Mouse (Mus musculus) forebrain, embryonic 15.5 days (tissue): ENCODE data around the gene Pla2g7. TPM values are rescaled to one million over a fixed set of nuclear protein-coding genes. Genes with fewer than 3 reads are reported as not detected.
A peak's percentile ranks its signal among the peaks of the same experiment; 100 is the strongest.

Experiments used
- ATAC-seq: fragments of 200-750 bp; cut with Nextera tagmentation; replicated peaks from 2 replicates; pipeline ENCODE4 v1.8.0; 2017; ENCODE audit warnings: mild to moderate bottlenecking, moderate TSS enrichment, moderate library complexity
- H3K27ac ChIP-seq: fragments of 300-500 bp; sonication (generic); replicated peaks from 2 replicates; pipeline ENCODE4 v1.5.1; 2015; ENCODE audit warnings: mild to moderate bottlenecking, inconsistent platforms
- H3K27me3 ChIP-seq: fragments of 300-500 bp; sonication (generic); 2 replicates; pipeline ENCODE4 v1.6.1; 2015; ENCODE audit warnings: inconsistent platforms
- H3K36me3 ChIP-seq: fragments of 300-500 bp; sonication (generic); 2 replicates; pipeline ENCODE4 v1.6.1; 2015; ENCODE audit warnings: mild to moderate bottlenecking, inconsistent platforms
- H3K4me1 ChIP-seq: fragments of 300-500 bp; sonication (generic); 2 replicates; pipeline ENCODE4 v1.6.1; 2015; ENCODE audit warnings: inconsistent platforms
- H3K4me2 ChIP-seq: fragments of 300-500 bp; sonication (generic); replicated peaks from 2 replicates; pipeline ENCODE4 v1.6.1; 2015; ENCODE audit warnings: mild to moderate bottlenecking, inconsistent platforms
- H3K4me3 ChIP-seq: fragments of 300-500 bp; sonication (generic); 2 replicates; pipeline ENCODE4 v1.5.1; 2015; ENCODE audit warnings: mild to moderate bottlenecking, inconsistent platforms
- H3K9ac ChIP-seq: fragments of 300-500 bp; sonication (generic); replicated peaks from 2 replicates; pipeline ENCODE4 v1.6.1; 2015; ENCODE audit warnings: mild to moderate bottlenecking, inconsistent platforms
- H3K9me3 ChIP-seq: fragments of 300-500 bp; sonication (generic); 2 replicates; pipeline ENCODE4 v1.6.1; 2016; ENCODE audit warnings: inconsistent platforms
- WGBS: fragments of 180-500 bp; shearing (Covaris S2); methylation state at CpG from one replicate; pipeline ENCODE4 v1.1.7; 2015; ENCODE audit warnings: mixed read lengths; 5-methylcytosine and 5-hydroxymethylcytosine counted together
- polyA plus RNA-seq: library from polyadenylated mRNA; unstranded; fragments of >200 nt; fragmentation: Nextera tagmentation; extraction: Ambion mirVana; gene quantifications from 2 replicates; pipeline ENCODE4 v1.2.1, GENCODE M21; 2015

Pla2g7 gene
- polyA plus RNA-seq, 1 experiment from 2014 or later: 9.0 TPM

- WGBS: 24% methylated on average over 24 of the region's 24 CpGs
- ATAC-seq: peak; percentile 28; the same call in 1 of the 2 replicates
- H3K27me3 ChIP-seq: peaks cover 22% of the 10 kb centered on the region; the same call in 1 of the 2 replicates
- H3K9ac ChIP-seq: peak overlapping the region; percentile 46
- H3K27ac ChIP-seq: no peak overlapping the region
- H3K36me3 ChIP-seq: no peaks in the 10 kb centered on the region
- H3K4me1 ChIP-seq: peaks cover 14% of the 10 kb centered on the region
- H3K9me3 ChIP-seq: no peaks in the 10 kb centered on the region; the same call in 1 of the 2 replicates
- peak overlapping the region; percentile 73 for H3K4me2 ChIP-seq
- peak overlapping the region; percentile 45 for H3K4me3 ChIP-seq
These were observed 61.2 kb downstream of the Pla2g7 start for GRCm38 (mm10) chr17:43629026-43629495.

- peak; percentile 74 for ATAC-seq
- H3K27me3 ChIP-seq: peaks cover 22% of the 10 kb centered on the region; the same call in 1 of the 2 replicates
- H3K27ac ChIP-seq: no peak within 1 kb of the TSS
- no peaks in the 10 kb centered on the region for H3K36me3 ChIP-seq
- H3K4me1 ChIP-seq: peaks cover 14% of the 10 kb centered on the region
- WGBS: 3% methylated on average over 81 of the region's 83 CpGs
- peak within 1 kb of the TSS; percentile 73 for H3K4me2 ChIP-seq
- H3K4me3 ChIP-seq: peak within 1 kb of the TSS; percentile 45
- peak within 1 kb of the TSS; percentile 46 for H3K9ac ChIP-seq
- H3K9me3 ChIP-seq: no peaks in the 10 kb centered on the region; the same call in 1 of the 2 replicates
These were observed 61.9 kb downstream of the Pla2g7 start, which contains the start of gene Tdrd6 for GRCm38 (mm10) chr17:43629496-43630426. Tdrd6 (minus strand) TSS chr17:43630299.

- H3K4me1 ChIP-seq: peaks cover 14% of the 10 kb centered on the region
- no peaks in the 10 kb centered on the region for H3K36me3 ChIP-seq
- no peak overlapping the region for H3K9ac ChIP-seq
- H3K9me3 ChIP-seq: no peaks in the 10 kb centered on the region; the same call in 1 of the 2 replicates
- peaks cover 22% of the 10 kb centered on the region; the same call in 1 of the 2 replicates for H3K27me3 ChIP-seq
- no peak; the same call in 1 of the 2 replicates for ATAC-seq
- WGBS: 42% methylated on average over 13 of the region's 13 CpGs
- peak overlapping the region; percentile 73 for H3K4me2 ChIP-seq
- H3K27ac ChIP-seq: no peak overlapping the region
- H3K4me3 ChIP-seq: peak overlapping the region; percentile 45
These were observed 62.5 kb downstream of the Pla2g7 start for GRCm38 (mm10) chr17:43630427-43630760.

- no peak overlapping the region for H3K4me2 ChIP-seq
- H3K9ac ChIP-seq: no peak overlapping the region
- 95% methylated on average over 4 of the region's 4 CpGs for WGBS
- H3K4me3 ChIP-seq: no peak overlapping the region
- no peak overlapping the region for H3K27ac ChIP-seq
- H3K9me3 ChIP-seq: no peaks in the 10 kb centered on the region; the same call in 1 of the 2 replicates
- H3K36me3 ChIP-seq: peaks cover 10% of the 10 kb centered on the region
- H3K4me1 ChIP-seq: no peaks in the 10 kb centered on the region
- no peak for ATAC-seq
- H3K27me3 ChIP-seq: no peaks in the 10 kb centered on the region
These were observed 69.2 kb downstream of the Pla2g7 start for GRCm38 (mm10) chr17:43637146-43637545.

GRCm38 (mm10) chr17:43640825-43641224 is 72.9 kb downstream of the Pla2g7 start:
- peaks cover 33% of the 10 kb centered on the region for H3K36me3 ChIP-seq
- no peak overlapping the region for H3K4me3 ChIP-seq

GRCm38 (mm10) chr17:43643191-43643590 is 75.3 kb downstream of the Pla2g7 start:
- Histone ChIP-seq H3K9me3 (no peaks in the 10 kb centered on the region), H3K4me3 (no peak overlapping the region), H3K27ac (no peak overlapping the region), H3K4me2 (no peak overlapping the region), H3K9ac (no peak overlapping the region), H3K36me3 (peaks cover 45% of the 10 kb centered on the region), H3K27me3 (no peaks in the 10 kb centered on the region), H3K4me1 (no peaks in the 10 kb centered on the region)
- ATAC-seq: no peak
- 81% methylated on average over 7 of the region's 7 CpGs for WGBS

More at GRCm38 (mm10) chr17:43640825-43641224, 72.9 kb downstream of the Pla2g7 start:
- H3K4me2 ChIP-seq: no peak overlapping the region
- no peaks in the 10 kb centered on the region for H3K4me1 ChIP-seq
- WGBS: 92% methylated on average over 1 of the region's 1 CpGs
- no peak for ATAC-seq
- no peaks in the 10 kb centered on the region for H3K27me3 ChIP-seq
- no peak overlapping the region for H3K27ac ChIP-seq
- H3K9me3 ChIP-seq: no peaks in the 10 kb centered on the region
- no peak overlapping the region for H3K9ac ChIP-seq

- H3K9me3 ChIP-seq: no peaks in the 10 kb centered on the region
- H3K9ac ChIP-seq: no peak overlapping the region
- no peak for ATAC-seq
- H3K4me1 ChIP-seq: no peaks in the 10 kb centered on the region
- H3K27ac ChIP-seq: no peak overlapping the region
- H3K27me3 ChIP-seq: no peaks in the 10 kb centered on the region
- no peak overlapping the region for H3K4me3 ChIP-seq
- H3K4me2 ChIP-seq: no peak overlapping the region
- WGBS: 87% methylated on average over 7 of the region's 7 CpGs
- peaks cover 54% of the 10 kb centered on the region for H3K36me3 ChIP-seq
These were observed 76.5 kb downstream of the Pla2g7 start for GRCm38 (mm10) chr17:43644375-43644774.

GRCm38 (mm10) chr17:43645136-43645535 is 77.2 kb downstream of the Pla2g7 start:
- H3K4me2 ChIP-seq: no peak overlapping the region
- H3K4me3 ChIP-seq: no peak overlapping the region
- no peak overlapping the region for H3K27ac ChIP-seq
- H3K9me3 ChIP-seq: no peaks in the 10 kb centered on the region
- no peak overlapping the region for H3K9ac ChIP-seq
- ATAC-seq: no peak
- 89% methylated on average over 3 of the region's 3 CpGs for WGBS
- H3K36me3 ChIP-seq: peaks cover 59% of the 10 kb centered on the region
- H3K27me3 ChIP-seq: no peaks in the 10 kb centered on the region
- no peaks in the 10 kb centered on the region for H3K4me1 ChIP-seq

GRCm38 (mm10) chr17:43646925-43647324 is 79.0 kb downstream of the Pla2g7 start:
- no peak for ATAC-seq
- H3K4me2 ChIP-seq: no peak overlapping the region
- WGBS: 46% methylated on average over 5 of the region's 5 CpGs
- no peak overlapping the region for H3K9ac ChIP-seq
- peaks cover 67% of the 10 kb centered on the region for H3K36me3 ChIP-seq
- no peaks in the 10 kb centered on the region for H3K9me3 ChIP-seq
- no peak overlapping the region for H3K27ac ChIP-seq
- H3K27me3 ChIP-seq: no peaks in the 10 kb centered on the region
- no peaks in the 10 kb centered on the region for H3K4me1 ChIP-seq
- no peak overlapping the region for H3K4me3 ChIP-seq

GRCm38 (mm10) chr17:43649641-43650436 is 81.9 kb downstream of the Pla2g7 start:
- no peaks in the 10 kb centered on the region for H3K9me3 ChIP-seq
- no peak overlapping the region for H3K27ac ChIP-seq
- H3K4me3 ChIP-seq: no peak overlapping the region
- 75% methylated on average over 10 of the region's 10 CpGs for WGBS
- peaks cover 75% of the 10 kb centered on the region for H3K36me3 ChIP-seq
- H3K27me3 ChIP-seq: no peaks in the 10 kb centered on the region
- H3K9ac ChIP-seq: no peak overlapping the region
- H3K4me2 ChIP-seq: no peak overlapping the region
- no peak for ATAC-seq
- H3K4me1 ChIP-seq: no peaks in the 10 kb centered on the region

GRCm38 (mm10) chr17:43651314-43652046 is 83.6 kb downstream of the Pla2g7 start:
- peaks cover 64% of the 10 kb centered on the region for H3K36me3 ChIP-seq
- ATAC-seq: no peak
- H3K4me3 ChIP-seq: no peak overlapping the region
- H3K9me3 ChIP-seq: no peaks in the 10 kb centered on the region
- H3K27me3 ChIP-seq: no peaks in the 10 kb centered on the region
- no peak overlapping the region for H3K9ac ChIP-seq
- no peaks in the 10 kb centered on the region for H3K4me1 ChIP-seq
- no peak overlapping the region for H3K27ac ChIP-seq
- 71% methylated on average over 14 of the region's 14 CpGs for WGBS
- H3K4me2 ChIP-seq: no peak overlapping the region
